Mouse (Mus musculus) thymus, adult 2 months (tissue): ENCODE results near the gene Creld2. TPM values are rescaled to one million over a fixed set of nuclear protein-coding genes. Genes with fewer than 3 reads are reported as not detected.

Experiments used
- DNase-seq: peaks from one replicate; pipeline ENCODE4 v3.0.0; 2021
- H3K27ac ChIP-seq: fragments of 200-500 bp; 2 replicates; pipeline ENCODE4 v1.5.1; 2012; ENCODE audit warnings: low read length, control low read depth; ENCODE audit not compliant: control insufficient read depth, insufficient read depth
- H3K27me3 ChIP-seq: fragments of 200-500 bp; 2 replicates; pipeline ENCODE4 v1.6.1; 2012; ENCODE audit warnings: mild to moderate bottlenecking, low read length, moderate library complexity, mixed read lengths; ENCODE audit not compliant: control insufficient read depth, insufficient read depth
- H3K36me3 ChIP-seq: fragments of 200-500 bp; 2 replicates; pipeline ENCODE4 v1.6.1; 2012; ENCODE audit warnings: mild to moderate bottlenecking, low read length, moderate library complexity; ENCODE audit not compliant: control insufficient read depth, insufficient read depth
- H3K4me1 ChIP-seq: fragments of 200-500 bp; replicated peaks from 2 replicates; pipeline ENCODE4 v1.6.1; 2012; ENCODE audit warnings: low read length; ENCODE audit not compliant: control insufficient read depth, insufficient read depth
- H3K4me3 ChIP-seq: fragments of 200-500 bp; 2 replicates; pipeline ENCODE4 v1.5.1; 2012; ENCODE audit warnings: mild to moderate bottlenecking, low read length, control low read depth, moderate library complexity; ENCODE audit not compliant: control insufficient read depth, insufficient read depth
- CTCF ChIP-seq: fragments of 200-500 bp; IDR thresholded peaks from 2 replicates; pipeline ENCODE4 v1.5.1; 2012; ENCODE audit warnings: mild to moderate bottlenecking, control low read depth, low read length, moderate library complexity, borderline replicate concordance; ENCODE audit not compliant: control insufficient read depth, poor library complexity, insufficient read depth; ENCODE audit errors: extremely low read depth
- POLR2A ChIP-seq: fragments of 200-500 bp; IDR thresholded peaks from 2 replicates; pipeline ENCODE4 v1.6.1; 2012; ENCODE audit warnings: mild to moderate bottlenecking, low read length, control low read depth, moderate library complexity; ENCODE audit not compliant: control insufficient read depth, poor library complexity, insufficient read depth; ENCODE audit errors: extremely low read depth
- WGBS: fragments of 180-500 bp; shearing (Covaris S2); methylation state at CpG from one replicate; pipeline ENCODE4 v1.1.7; 2018; 5-methylcytosine and 5-hydroxymethylcytosine counted together
- polyA plus RNA-seq: library from polyadenylated mRNA; depleted of rRNA; stranded (reverse); fragments of >200 nt; gene quantifications from 2 replicates; pipeline ENCODE4 v1.2.3, GENCODE M21; 2012; rRNA removed

The Creld2 gene
- polyA plus RNA-seq, 1 experiment = 45.1 TPM

- 92% methylated on average over 6 of the region's 6 CpGs for WGBS
- Histone ChIP-seq H3K36me3 (no peaks in the 10 kb centered on the region), H3K27me3 (no peaks in the 10 kb centered on the region), H3K4me3 (no peak overlapping the region), H3K4me1 (no peaks in the 10 kb centered on the region), H3K27ac (no peak overlapping the region)
- TF ChIP-seq CTCF (no peak), POLR2A (no peak)
- no peak for DNase-seq
Observed at GRCm38 (mm10) chr15:88874477-88874876, 55.0 kb downstream of the Creld2 start.

GRCm38 (mm10) chr15:88875625-88876081, 56.2 kb downstream of the Creld2 start:
- no peaks in the 10 kb centered on the region for H3K4me1 ChIP-seq
- H3K27me3 ChIP-seq = no peaks in the 10 kb centered on the region
- H3K27ac ChIP-seq = no peak overlapping the region
- TF ChIP-seq CTCF (no peak), POLR2A (no peak)
- DNase-seq = no peak
- WGBS = 53% methylated on average over 10 of the region's 10 CpGs
- H3K4me3 ChIP-seq = no peak overlapping the region
- no peaks in the 10 kb centered on the region for H3K36me3 ChIP-seq

Other genes starting within 250 kb of the Creld2 start
- 0.09 TPM in 1 of 2 replicates, not detected in the other for gene Zdhhc25, start 219.3 kb upstream of the Creld2 start, polyA plus RNA-seq
- gene Brd1, start 85.4 kb upstream of the Creld2 start, polyA plus RNA-seq = 35.8 and 38.4 TPM in 2 replicates
- 36.6 and 41.3 TPM in 2 replicates for gene Zbed4, start 68.0 kb upstream of the Creld2 start, polyA plus RNA-seq
- 25.1 and 27.1 TPM in 2 replicates for gene Alg12, start 328 bp upstream of the Creld2 start, polyA plus RNA-seq
- 35.8 and 46.3 TPM in 2 replicates for gene Pim3, start 42.5 kb downstream of the Creld2 start, polyA plus RNA-seq
- 0.05 and 0.06 TPM in 2 replicates for gene Ttll8, start 134.8 kb downstream of the Creld2 start, polyA plus RNA-seq
- 0.08 and 0.13 TPM in 2 replicates for gene Mlc1, start 159.4 kb downstream of the Creld2 start, polyA plus RNA-seq
- gene Mov10l1, start 163.3 kb downstream of the Creld2 start, polyA plus RNA-seq = 0.20 and 2.2 TPM in 2 replicates
- gene Panx2, start 240.1 kb downstream of the Creld2 start, polyA plus RNA-seq = 0.04 and 0.15 TPM in 2 replicates